Mouse (Mus musculus): ENCODE measurements around the gene Oas1g.
A peak's percentile ranks its signal among the peaks of the same experiment; 100 is the strongest.
"Not testable (repeated sequence)": the region's sequence is repeated elsewhere in the genome, so short reads cannot be mapped to it uniquely, and the experiment has no call there.

Gene Oas1g

DNA sequence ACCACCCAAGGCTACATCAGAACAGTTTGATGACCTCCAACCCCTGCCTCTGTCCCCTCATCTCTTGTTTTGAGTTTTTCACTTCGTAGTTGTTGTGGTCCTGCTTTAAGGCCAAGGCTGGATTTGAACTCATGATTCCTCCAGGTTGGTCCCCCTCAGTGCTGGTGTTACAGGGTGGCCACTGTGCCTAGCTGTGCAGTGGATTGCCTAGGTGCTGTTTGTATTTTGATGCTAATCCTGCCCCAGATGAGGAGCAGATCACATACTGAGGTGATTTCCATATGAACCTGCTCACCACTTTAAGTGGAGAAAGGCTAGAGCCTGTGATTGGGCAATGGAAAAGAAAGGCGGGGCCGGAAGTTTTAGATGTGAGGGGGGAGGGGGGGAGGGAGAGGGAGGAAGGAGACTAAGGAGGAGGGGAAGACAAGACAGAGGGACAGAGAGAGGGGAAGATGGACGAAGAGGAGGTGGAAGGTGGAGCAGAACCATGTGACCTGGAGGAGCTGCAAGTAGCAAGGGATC lies 942 bp upstream of the Oas1g start:
- DNase-seq: not testable (repeated sequence)

DNA sequence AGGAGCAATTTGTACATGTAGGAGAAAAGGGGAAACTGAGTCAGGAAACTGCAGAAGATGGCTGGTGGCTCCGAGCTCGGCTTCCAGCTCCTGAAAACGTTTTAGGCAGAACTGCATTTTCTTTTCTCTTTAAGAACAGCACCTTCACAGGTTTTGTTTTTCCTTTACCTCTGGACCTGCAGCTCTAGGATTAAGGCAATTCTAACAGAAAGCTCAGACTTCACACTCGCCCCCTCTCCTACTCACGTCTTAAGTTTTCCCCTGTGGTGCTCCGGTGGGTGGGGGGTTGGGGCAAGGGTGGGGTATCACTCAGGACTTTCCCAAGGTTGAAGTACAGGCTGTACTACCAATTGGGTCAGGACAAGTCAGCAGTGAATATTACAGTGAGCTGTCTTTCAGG lies 418 bp upstream of the Oas1g start:
- no peak for DNase-seq

DNA sequence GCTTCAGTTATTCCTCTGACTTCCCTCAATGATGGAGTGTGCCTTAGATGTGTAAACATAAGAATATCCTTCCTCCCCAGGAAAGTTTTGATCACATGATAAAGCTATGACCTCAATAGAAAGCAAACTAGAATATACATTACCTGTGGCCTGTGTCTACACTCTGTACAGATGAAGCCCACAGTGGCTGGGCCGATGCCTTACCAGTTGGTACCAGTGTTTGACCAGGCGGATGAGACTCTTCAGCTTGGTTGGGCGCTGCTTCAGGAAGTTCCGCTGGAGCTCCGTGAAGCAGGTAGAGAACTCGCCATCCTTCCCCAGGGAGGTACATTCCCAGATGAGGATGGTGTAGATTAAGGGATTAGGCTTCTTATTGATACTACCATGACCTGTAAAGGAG lies 5.7 kb downstream of the Oas1g start:
- DNase-seq: not testable (repeated sequence)

DNA sequence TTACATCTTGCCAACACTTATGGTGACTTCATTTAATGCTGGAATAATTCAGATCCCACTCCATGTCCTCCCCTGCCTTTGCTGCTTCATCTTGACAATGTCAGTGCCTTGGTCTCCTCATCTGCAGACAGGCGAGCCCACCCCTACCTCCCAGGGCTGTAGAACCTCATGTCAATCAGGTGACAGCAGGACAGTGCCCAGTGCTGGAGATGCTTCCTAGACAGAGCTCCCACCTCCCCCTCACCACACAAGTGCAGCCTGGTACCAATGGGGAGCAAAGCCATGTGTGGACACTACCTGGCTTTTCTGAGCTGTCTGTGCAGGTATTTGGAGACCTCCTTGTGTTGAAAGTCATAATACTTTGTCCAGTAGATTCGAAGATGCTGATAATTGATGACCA lies 8.6 kb downstream of the Oas1g start:
- DNase-seq: not testable (repeated sequence)

DNA sequence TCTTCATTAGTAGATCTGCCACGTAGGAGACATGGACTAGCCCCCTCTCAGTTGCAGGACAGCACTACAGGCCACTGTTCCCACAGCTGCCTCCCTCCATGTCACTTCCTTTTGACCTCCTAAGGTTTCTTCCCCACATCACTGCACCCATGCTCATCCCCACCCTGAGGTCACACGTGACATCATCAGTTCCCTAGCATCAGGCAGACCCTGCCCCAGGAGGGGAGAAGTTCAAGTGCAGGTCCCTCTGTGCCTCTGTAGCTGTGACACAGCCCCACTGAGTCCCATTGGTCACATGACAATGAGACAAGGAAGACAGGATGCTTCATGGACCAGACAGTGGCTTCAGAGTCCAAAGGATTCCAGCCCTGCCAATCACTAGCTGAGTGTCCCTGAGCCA lies 10.0 kb downstream of the Oas1g start:
- DNase-seq: not testable (repeated sequence)

DNA sequence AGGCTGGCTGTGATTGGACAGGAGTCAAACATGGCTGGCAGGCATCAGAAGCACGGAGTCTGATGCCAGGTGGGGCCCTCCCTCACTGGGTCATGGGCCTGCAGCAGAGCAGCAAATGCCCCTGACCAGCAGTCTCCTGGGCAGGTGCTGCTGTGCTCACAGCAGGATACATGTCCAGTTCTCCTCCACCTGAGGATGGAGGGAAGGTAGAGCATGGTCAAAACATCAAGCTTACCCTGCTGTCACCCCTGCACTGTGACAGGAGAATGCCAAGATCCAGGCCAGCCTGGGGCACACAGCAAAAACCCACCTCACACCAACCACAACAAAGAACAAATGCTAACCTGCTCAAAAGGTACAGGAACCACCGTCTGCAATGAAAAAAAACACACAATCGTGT lies 10.6 kb downstream of the Oas1g start:
- DNase-seq: not testable (repeated sequence)

DNA sequence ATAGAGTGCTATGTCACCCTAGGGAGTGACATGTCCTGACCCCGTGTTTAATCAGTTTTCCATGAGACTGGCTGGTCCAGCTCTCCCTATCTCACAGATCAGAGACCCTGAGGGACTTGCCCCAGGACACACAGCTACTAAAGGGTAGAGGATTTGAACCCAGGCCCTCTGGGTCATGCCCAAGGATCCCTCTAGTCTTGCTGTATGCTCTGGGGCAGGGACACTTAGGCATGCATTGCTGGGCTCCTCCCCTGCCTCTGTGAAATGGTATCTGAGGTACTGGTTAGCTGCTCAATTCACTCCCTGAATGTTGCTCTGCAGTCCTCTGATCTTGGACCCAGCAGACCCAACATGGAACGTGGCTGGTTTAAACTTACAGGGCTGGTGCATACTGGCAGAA lies 15.9 kb downstream of the Oas1g start:
- DNase-seq: no peak

DNA sequence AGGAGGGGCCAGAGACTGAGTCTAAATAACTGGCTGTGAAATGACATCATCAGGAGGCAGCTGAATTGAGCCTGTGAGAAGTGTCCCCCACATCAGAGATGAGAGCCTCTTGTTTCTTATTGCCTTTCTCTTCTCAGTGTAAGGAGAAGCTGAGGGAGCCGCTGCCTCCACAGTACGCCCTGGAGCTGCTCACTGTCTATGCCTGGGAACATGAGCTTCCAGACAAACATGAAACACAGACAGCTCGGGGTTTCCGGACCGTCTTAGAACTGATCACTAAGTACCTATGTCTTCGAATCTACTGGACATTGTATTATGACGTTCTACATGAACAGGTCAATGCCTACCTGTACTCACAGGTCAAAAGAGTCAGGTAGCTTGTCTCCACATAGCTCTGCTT lies 16.6 kb downstream of the Oas1g start:
- no peak for DNase-seq

DNA sequence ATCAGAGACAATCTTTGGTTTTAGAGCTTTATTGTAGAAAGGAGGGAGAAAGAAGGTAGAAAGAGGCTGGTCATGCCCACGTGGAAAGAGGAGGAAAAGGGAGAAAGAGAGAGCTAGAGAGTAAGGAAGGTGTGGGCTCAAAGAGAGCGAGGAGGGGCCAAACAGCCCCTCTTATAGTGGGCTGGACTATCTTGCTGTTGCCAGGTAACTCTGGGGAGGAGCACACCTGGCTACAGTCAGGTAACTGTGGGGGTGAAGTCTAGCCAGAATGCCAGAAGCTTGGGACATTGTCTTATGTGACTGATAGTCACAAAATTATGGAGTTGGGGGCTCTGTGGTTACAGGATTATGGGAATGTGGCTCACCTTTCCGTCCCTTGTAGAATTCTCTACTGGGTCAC lies 17.3 kb downstream of the Oas1g start:
- DNase-seq: no peak

DNA sequence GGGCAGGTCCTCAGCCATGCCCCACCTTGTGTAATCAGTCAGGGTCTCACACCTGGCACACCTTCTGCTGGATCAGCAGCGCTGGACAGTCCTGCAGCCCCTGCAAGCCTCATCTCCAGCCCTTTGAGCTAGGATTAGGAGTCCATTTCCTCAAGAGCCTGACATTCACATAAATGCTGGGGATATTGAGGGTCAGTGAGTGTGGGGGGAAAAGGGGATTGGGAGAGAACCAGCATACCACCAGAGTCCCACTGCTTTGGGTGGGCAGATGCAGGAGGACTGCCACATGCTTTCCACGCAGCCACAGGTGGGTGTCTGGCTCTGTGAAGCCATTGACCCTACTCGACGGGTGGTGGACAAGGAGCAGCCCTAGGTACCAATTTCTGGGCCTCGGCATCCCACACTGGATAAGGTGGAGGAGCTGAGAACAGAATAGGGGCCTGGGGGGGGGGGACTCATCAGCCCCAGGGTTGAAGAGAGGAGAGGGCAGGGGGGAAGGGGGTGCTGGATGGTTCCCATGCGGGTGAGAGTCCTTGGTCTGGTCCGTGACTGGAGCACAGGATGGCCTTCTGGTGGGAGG lies 17.9 kb downstream of the Oas1g start:
- no peak for DNase-seq

DNA sequence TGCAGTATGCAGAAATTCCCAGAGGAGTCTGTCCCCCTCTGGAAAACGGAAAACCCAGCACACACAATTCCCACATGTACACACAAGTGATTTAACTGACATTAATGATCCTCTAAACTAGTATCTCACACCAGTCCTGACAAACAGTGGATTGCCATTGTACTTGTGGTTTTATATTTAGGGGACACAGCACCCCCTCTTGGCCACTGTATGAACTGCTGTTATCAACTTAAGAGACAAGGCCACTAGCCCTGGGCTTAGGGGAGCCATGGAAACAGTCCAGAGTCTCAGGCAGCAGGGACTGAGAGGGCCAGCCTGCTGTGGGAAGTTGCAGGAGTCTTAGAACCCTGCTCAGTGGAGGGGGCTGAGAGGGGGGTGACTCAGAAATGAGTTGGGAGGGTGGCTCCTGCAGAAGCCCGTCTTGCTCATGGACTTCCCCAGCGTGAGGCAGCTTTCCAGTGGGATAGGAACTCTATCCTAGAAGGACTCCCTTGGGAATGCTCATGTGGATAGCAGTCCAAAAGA lies 22.0 kb downstream of the Oas1g start:
- DNase-seq: no peak

DNA sequence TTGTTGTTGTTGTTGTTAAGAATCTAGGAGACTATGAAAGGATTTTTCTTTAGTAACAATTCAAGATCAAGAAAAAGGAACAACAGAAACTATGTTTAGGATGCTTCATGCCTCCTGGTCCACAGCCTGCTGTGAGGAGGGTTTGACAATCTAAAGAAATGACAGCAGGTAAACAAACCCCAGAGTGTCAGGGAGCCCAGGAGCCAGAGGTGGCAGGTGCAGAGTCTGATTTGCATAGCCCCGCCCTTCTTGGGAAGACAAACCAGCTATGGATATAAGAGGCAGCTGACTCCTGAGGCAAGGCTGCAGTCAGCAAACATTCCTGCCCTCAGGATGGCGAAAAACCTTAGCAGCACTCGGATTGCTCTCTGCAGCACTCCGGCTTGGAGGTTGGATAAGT lies 26.3 kb downstream of the Oas1g start, which contains the start of gene Oas1h:
Gene Oas1h, plus strand, starts transcription at position 301 of the 400 bp plus-strand sequence.
- DNase-seq: no peak

DNA sequence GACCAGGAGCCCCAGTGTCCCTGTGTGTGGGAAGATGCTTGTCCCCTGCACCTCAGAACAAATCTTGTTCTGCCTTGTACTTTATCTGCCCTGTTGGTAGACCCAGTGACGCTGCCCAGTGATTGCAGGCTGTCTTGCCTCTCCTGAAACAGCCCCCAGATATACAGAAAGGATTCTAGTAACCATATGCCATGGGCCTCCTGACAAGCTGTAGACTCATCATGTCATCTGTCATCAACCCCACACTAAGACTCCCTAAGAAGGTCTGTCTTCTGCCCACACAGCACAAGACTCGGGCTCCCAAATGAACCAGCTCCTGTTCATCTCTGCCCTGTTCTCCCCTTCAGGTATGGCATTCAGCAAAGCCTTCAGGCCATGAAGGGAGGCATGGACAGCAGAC lies 28.2 kb downstream of the Oas1g start:
- DNase-seq: no peak

DNA sequence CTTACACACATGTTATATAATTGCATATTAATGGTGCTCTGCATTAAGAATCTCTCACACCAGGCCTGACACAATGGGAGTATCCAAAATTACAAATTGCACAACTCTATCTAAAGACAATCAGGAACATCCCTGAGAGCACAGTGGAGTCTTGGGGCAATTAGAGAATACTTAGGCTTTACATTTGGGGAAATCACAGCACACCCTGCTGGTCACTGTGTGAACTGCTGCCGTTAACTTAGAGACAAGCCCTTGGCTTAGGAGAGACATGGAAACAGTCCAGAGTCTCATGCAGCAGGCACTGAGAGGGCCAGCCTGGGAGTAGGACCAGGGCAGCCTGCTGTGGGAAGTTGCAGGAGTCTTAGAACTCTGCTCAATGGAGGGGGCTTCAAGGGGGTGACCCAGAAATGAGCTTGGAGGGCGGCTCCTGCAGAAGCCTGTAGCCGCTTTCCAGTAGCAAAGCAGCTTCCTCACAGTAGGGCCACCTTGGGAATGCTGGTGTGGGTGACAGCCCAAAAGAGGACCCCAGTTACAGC lies 37.7 kb downstream of the Oas1g start:
- DNase-seq: peak; percentile 31

DNA sequence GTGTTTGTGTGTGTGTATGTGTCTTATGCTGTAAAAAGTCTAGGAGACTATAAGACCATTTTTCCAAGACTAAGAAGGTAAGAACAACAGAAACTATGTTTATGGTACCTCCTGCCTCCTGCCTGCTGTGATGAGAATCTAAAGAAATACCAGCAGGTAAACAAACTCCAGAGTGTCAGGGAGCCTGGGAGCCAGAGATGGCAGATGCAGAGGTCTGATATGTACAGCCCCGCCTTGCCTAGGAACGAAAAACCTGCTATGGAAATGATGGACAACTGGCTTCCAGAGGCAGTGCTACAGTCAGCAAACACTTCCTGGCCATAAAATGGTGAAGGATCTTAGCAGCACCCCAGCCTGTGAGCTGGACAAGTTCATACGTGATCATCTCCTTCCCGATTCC lies 40.3 kb downstream of the Oas1g start, which contains the start of gene Oas1f:
Gene Oas1f, plus strand, starts transcription at position 301 of the 400 bp plus-strand sequence.
- no peak for DNase-seq

DNA sequence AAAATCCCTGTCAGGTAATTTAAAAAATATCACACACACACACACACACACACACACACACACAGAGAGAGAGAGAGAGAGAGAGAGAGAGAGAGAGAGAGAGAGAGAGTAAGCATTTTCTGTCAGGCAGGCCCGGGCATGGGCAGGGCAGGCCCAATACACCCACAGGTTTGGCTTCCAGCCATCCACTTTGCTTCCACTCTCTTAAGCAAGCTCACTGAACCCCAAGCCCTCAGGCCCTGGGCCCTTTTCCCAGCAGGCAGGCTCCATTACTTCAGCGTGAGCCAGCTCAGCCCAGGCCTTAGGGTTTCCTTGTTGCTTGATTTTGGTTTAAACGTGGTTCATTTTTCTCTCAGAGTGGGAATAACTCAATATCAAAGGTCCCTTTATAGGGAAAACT lies 42.7 kb downstream of the Oas1g start:
- peak; percentile 26 for DNase-seq

DNA sequence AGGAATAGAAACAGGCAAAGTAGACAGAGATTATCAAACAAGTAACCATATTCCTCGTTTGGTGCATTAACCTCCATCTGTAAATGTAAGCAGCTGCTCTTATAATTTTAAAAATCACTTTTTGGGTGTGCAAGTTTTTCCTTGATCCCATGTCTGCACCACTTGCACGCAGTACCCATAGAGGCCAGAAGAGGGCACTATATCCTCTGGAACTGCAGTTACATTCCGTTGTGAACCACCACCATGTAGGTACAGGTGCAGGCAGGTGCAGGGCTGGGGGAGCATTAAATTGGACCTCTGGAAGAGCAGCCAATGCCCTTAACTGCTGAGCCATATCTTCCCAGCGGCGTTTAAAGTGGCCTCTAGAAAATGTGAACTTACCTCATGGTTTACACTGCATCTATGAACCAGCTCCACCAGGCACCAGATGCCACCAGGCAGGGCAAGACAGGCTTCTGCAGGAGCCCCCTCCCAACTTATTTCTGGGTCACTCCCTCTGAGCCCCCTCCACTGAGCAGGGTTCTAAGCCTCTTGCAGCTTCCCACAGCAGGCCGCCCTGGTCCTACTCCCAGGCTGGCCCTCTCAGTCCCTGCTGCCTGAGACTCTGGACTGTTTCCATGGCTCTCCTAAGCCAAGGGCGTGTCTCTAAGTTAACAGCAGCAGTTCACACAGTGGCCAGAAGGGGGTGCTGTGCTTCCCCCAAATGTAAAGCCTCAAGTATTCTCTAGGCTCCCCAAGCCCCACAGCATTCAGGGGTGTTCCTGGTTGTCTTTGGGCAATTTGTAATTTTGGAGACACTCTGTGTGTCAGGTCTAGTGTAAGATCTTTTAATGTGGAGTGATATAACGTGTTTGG lies 50.5 kb downstream of the Oas1g start:
- peak; percentile 36 for DNase-seq

DNA sequence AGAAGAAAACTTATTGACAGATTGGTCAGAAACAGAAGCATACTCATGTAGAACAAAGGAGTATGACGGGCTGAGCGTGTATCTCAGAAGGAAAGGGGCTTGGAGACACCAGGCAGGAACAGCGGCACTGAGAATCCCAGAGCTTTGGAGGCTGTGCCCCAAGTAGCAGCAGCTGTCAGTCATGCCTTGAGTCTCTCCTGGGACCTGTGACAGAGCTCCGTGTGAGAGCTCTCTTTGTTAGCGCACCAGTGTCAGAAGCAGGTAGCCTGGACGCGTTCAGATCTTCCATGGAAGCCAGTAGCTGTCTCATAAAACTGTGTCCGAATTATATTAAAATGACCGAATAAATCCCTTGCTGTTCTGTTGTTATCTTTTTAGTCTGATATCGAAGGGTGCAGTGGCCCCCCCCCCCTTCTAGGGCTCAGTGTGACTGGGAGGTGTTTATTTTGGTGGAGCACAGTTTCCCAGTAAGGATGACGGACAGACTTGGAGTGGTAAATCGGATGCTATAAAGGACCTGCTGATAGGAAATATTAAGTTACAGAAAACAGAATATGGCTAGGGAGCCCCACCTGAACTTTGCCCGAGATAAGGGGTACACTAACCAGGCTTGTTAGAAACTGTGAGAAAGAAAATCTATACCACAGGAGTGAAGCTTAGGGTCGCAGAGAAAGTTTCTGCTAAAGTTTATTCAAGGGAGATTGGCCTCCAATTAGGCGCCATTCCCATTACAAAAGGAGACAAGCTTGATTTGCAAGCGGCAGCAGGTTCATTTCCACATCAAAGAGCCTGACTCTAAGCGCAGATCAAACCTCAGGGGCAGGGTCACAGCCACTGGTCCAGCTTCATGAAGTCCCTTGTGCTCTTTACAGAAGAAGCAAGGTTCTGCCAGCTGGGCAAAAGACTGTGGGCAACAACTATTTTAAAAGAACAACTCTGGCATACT lies 53.8 kb downstream of the Oas1g start:
- DNase-seq: no peak

DNA sequence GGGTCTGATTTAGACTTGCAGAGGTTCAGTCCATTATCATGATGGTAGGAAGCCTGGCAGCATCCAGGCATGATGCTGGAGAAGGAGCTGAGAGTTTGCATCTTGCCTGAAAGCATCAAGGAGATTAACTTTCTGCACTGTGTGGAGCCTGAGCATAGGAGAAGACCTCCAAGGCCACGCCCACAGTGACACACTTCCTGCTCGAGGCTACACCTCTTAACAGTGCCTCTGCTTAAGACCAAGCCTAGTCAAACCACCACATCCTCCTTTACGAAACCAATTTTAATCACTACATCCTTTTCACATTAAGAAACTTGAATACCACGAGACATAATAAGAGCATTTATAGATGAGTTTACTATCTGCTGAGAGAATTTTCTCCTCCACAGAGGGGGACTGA lies 56.4 kb downstream of the Oas1g start:
- DNase-seq: no peak
